29 mouse cellular contexts compared by ENCODE assay signal in genomic region chr14:20370798-20371197, GRCm38 (mm10). TPM values are rescaled to one million over a fixed set of nuclear protein-coding genes. Genes with fewer than 3 reads are reported as not detected.
DNase-seq lines count a peak whose midpoint lies in the region; ATAC-seq and TF ChIP-seq lines count a peak whose summit lies in the region.
"Had no signal": no experiment of that assay in that cellular context is flagged by ENCODE, and none has a peak within 500 bp of the region (broad histone marks: within the 10 kb centered on the region; RNA-seq: fewer than 3 reads in every experiment).

No protein-coding gene starts in this region.

- TF ChIP-seq CTCF in liver, postnatal 0 days (IDR thresholded peaks at IDR 0.05; ENCODE audit: low read depth) = no peak

- H3K36me3 ChIP-seq in liver, postnatal 0 days (replicated peaks; ENCODE audit: insufficient read depth, low read length) = peaks cover 10% of the 10 kb centered on the region; the same call in 1 of the 2 replicates
- peaks cover 6% of the 10 kb centered on the region; the same call in 1 of the 2 replicates for H3K36me3 ChIP-seq in liver, embryonic 11.5 days (ENCODE audit: control insufficient read depth, insufficient read depth, low read length)
- peaks cover 18% of the 10 kb centered on the region for H3K36me3 ChIP-seq in splenic B cell, adult 2 months (ENCODE audit: control insufficient read depth, insufficient read depth, low read length, poor library complexity, severe bottlenecking)

- no peak overlapping the region for H3K4me2 ChIP-seq in liver, postnatal 0 days (ENCODE audit: low read depth, low read length)
- H3K4me2 ChIP-seq in liver, embryonic 11.5 days = no peak overlapping the region
- H3K4me2 ChIP-seq: heart, embryonic 13.5 days; hindbrain, embryonic 15.5 days; liver, embryonic 13.5 days; midbrain, embryonic 13.5 days; neural tube, embryonic 15.5 days had no signal

- no peak for DNase-seq in liver, postnatal 0 days
- no peak for DNase-seq in liver, embryonic 11.5 days (ENCODE audit: low spot score)
- peak; percentile 21 for DNase-seq in R1 (ENCODE audit: low read depth, low spot score)
- peak; percentile 86 for DNase-seq in splenic B cell, adult 2 months (ENCODE audit: low read depth, low spot score)
- no peak for DNase-seq in left cerebral cortex, adult 18-20 months (ENCODE audit: low spot score in 2 of 2)
- no peak for DNase-seq in left cerebral cortex, adult 8-10 months (ENCODE audit: low spot score in 2 of 2)
- DNase-seq in layer of hippocampus, adult 9-10 months (ENCODE audit: low spot score) = no peak
- DNase-seq: adrenal gland, postnatal 10 days; cerebellum, adult 18-20 months; cerebellum, postnatal 10 days; gastrocnemius, adult 2 months; heart, postnatal 10 days; kidney, adult 11 months; kidney, postnatal 14 days; liver, embryonic 13.5 days; lung, adult 2 months; lung, postnatal 10 days; thymus, adult 2 months; thymus, postnatal 36 days had no signal

- H3K4me3 ChIP-seq in liver, postnatal 0 days (ENCODE audit: low read depth, low read length) = no peak overlapping the region
- H3K4me3 ChIP-seq in liver, embryonic 11.5 days (ENCODE audit: low read depth, low read length) = no peak overlapping the region
- H3K4me3 ChIP-seq: erythroblast, embryonic 14.5 days; gastrocnemius, adult 2 months; heart, embryonic 13.5 days; hindbrain, embryonic 10.5 days; hindbrain, embryonic 15.5 days; left cerebral cortex, adult 2 months; liver, embryonic 13.5 days; midbrain, embryonic 13.5 days; neural tube, embryonic 15.5 days had no signal

- peak; percentile 38; the same call in 1 of the 2 replicates for ATAC-seq in liver, postnatal 0 days
- no peak for ATAC-seq in liver, embryonic 11.5 days (replicated peaks; ENCODE audit: low FRiP score)
- peak; percentile 91 for ATAC-seq in megakaryocyte progenitor cell, adult 5-6 weeks (replicated peaks; ENCODE audit: poor library complexity)
- ATAC-seq: forebrain, embryonic 16.5 days; inflammation-experienced regulatory T-cells, adult 6 months; midbrain, embryonic 13.5 days had no signal

- H3K27me3 ChIP-seq in liver, postnatal 0 days (ENCODE audit: insufficient read depth, low read length) = no peaks in the 10 kb centered on the region
- no peaks in the 10 kb centered on the region for H3K27me3 ChIP-seq in liver, embryonic 11.5 days (replicated peaks; ENCODE audit: control insufficient read depth, insufficient read depth, low read length)
- no peaks in the 10 kb centered on the region for H3K27me3 ChIP-seq in splenic B cell, adult 2 months (ENCODE audit: control insufficient read depth, insufficient read depth, low read length, poor library complexity, severe bottlenecking)
- H3K27me3 ChIP-seq: heart, embryonic 13.5 days; hindbrain, embryonic 15.5 days; liver, embryonic 13.5 days; midbrain, embryonic 13.5 days; neural tube, embryonic 15.5 days had no signal

- H3K27ac ChIP-seq in liver, postnatal 0 days (ENCODE audit: low read depth) = no peak overlapping the region
- H3K27ac ChIP-seq in liver, embryonic 11.5 days (ENCODE audit: low read depth, low read length) = no peak overlapping the region
- H3K27ac ChIP-seq: gastrocnemius, adult 2 months; heart, embryonic 13.5 days; hindbrain, embryonic 10.5 days; hindbrain, embryonic 15.5 days; left cerebral cortex, adult 2 months; liver, embryonic 13.5 days; midbrain, embryonic 13.5 days; neural tube, embryonic 15.5 days had no signal

- H3K9ac ChIP-seq in liver, postnatal 0 days (replicated peaks) = no peak overlapping the region
- no peak overlapping the region for H3K9ac ChIP-seq in liver, embryonic 11.5 days (ENCODE audit: low read depth, low read length)
- H3K9ac ChIP-seq: heart, embryonic 13.5 days; hindbrain, embryonic 15.5 days; liver, embryonic 13.5 days; midbrain, embryonic 13.5 days; neural tube, embryonic 15.5 days had no signal

- 48% methylated on average over 7 of the region's 7 CpGs for WGBS in liver, postnatal 0 days (ENCODE audit: insufficient replicate concordance)
- 78% methylated on average over 7 of the region's 7 CpGs for WGBS in liver, embryonic 11.5 days

- H3K4me1 ChIP-seq in liver, postnatal 0 days (ENCODE audit: insufficient read depth) = no peaks in the 10 kb centered on the region
- no peaks in the 10 kb centered on the region for H3K4me1 ChIP-seq in liver, embryonic 11.5 days (replicated peaks; ENCODE audit: control insufficient read depth, insufficient read depth, low read length)
- H3K4me1 ChIP-seq: heart, embryonic 13.5 days; hindbrain, embryonic 10.5 days; hindbrain, embryonic 15.5 days; midbrain, embryonic 13.5 days; neural tube, embryonic 15.5 days had no signal

- no peaks in the 10 kb centered on the region for H3K9me3 ChIP-seq in liver, postnatal 0 days (ENCODE audit: low read length)
- H3K9me3 ChIP-seq in liver, embryonic 11.5 days (ENCODE audit: control insufficient read depth, low read length) = no peaks in the 10 kb centered on the region
- H3K9me3 ChIP-seq: heart, embryonic 13.5 days; hindbrain, embryonic 10.5 days; hindbrain, embryonic 15.5 days; liver, embryonic 13.5 days; midbrain, embryonic 13.5 days; neural tube, embryonic 15.5 days had no signal

- no peak for TF ChIP-seq EP300 in liver, postnatal 0 days (IDR thresholded peaks at IDR 0.05; ENCODE audit: low read depth)

RNA-seq across cellular contexts. Expression of gene Dnajc9, which starts 17.9 kb away (rescaled TPM):
- 54.9 and 56.4 TPM in 2 replicates for polyA plus RNA-seq in liver, postnatal 0 days (2015; fragmentation: Nextera tagmentation; extraction: Ambion mirVana)
- polyA plus RNA-seq in liver, embryonic 11.5 days (2014; fragmentation: Nextera tagmentation; extraction: Ambion mirVana) = 174 and 191 TPM in 2 replicates
- 75.2 and 78.3 TPM in 2 replicates for total RNA-seq in megakaryocyte progenitor cell, adult 5-6 weeks (2015)
- total RNA-seq in megakaryocyte progenitor cell, adult 5-6 weeks (2017) = 250 and 274 TPM in 2 replicates
- 10 to 100 TPM; 29.4 to 32.5 TPM for total RNA-seq in left cerebral cortex, adult 18-20 months (2021)
- 10 to 100 TPM; 24.9 to 33.6 (median 28.6) TPM for total RNA-seq in left cerebral cortex, adult 8-10 months (2022)

RNA-seq across cellular contexts. Expression of gene Mrps16, which starts 22.6 kb away (rescaled TPM):
- polyA plus RNA-seq in liver, postnatal 0 days (2015; fragmentation: Nextera tagmentation; extraction: Ambion mirVana) = 47.3 and 49.9 TPM in 2 replicates
- 116 and 119 TPM in 2 replicates for polyA plus RNA-seq in liver, embryonic 11.5 days (2014; fragmentation: Nextera tagmentation; extraction: Ambion mirVana)
- total RNA-seq in megakaryocyte progenitor cell, adult 5-6 weeks (2015) = 89.6 and 90.7 TPM in 2 replicates
- total RNA-seq in megakaryocyte progenitor cell, adult 5-6 weeks (2017) = 43.4 and 45.8 TPM in 2 replicates
- total RNA-seq in left cerebral cortex, adult 18-20 months (2021) = 10 to 100 TPM; 34.1 to 35.1 TPM
- total RNA-seq in left cerebral cortex, adult 8-10 months (2022) = 10 to 100 TPM; 30.2 to 36.4 (median 33.9) TPM

RNA-seq across cellular contexts. Expression of gene Fam149b, which starts 22.8 kb away (rescaled TPM):
- polyA plus RNA-seq in liver, postnatal 0 days (2015; fragmentation: Nextera tagmentation; extraction: Ambion mirVana) = 5.4 and 5.7 TPM in 2 replicates
- polyA plus RNA-seq in liver, embryonic 11.5 days (2014; fragmentation: Nextera tagmentation; extraction: Ambion mirVana) = 22.6 and 24.2 TPM in 2 replicates
- total RNA-seq in megakaryocyte progenitor cell, adult 5-6 weeks (2015) = 21.1 and 30.8 TPM in 2 replicates
- total RNA-seq in megakaryocyte progenitor cell, adult 5-6 weeks (2017) = 21.9 and 26.6 TPM in 2 replicates
- 10 to 100 TPM; 41.9 to 51.4 TPM for total RNA-seq in left cerebral cortex, adult 18-20 months (2021)
- 10 to 100 TPM; 45.3 to 49.3 (median 47.8) TPM for total RNA-seq in left cerebral cortex, adult 8-10 months (2022)

RNA-seq across cellular contexts. Expression of gene Ecd, which starts 22.9 kb away (rescaled TPM):
- 19.8 and 23.0 TPM in 2 replicates for polyA plus RNA-seq in liver, postnatal 0 days (2015; fragmentation: Nextera tagmentation; extraction: Ambion mirVana)
- polyA plus RNA-seq in liver, embryonic 11.5 days (2014; fragmentation: Nextera tagmentation; extraction: Ambion mirVana) = 76.1 and 80.5 TPM in 2 replicates
- 44.2 and 45.9 TPM in 2 replicates for total RNA-seq in megakaryocyte progenitor cell, adult 5-6 weeks (2015)
- 67.3 and 71.2 TPM in 2 replicates for total RNA-seq in megakaryocyte progenitor cell, adult 5-6 weeks (2017)
- total RNA-seq in left cerebral cortex, adult 18-20 months (2021) = 10 to 100 TPM; 32.4 to 39.2 TPM
- total RNA-seq in left cerebral cortex, adult 8-10 months (2022) = 10 to 100 TPM; 34.6 to 39.1 (median 36.5) TPM

Comparison
In these comparisons a context has a peak if more than half of its experiments do, and no peak if none do; other contexts are left out.
1. DNase-seq: peak in R1 (single experiment) and splenic B cell, adult 2 months (single experiment); none in liver, postnatal 0 days (single experiment), liver, embryonic 11.5 days (single experiment), left cerebral cortex, adult 18-20 months (0 of 2), left cerebral cortex, adult 8-10 months (0 of 2) and layer of hippocampus, adult 9-10 months (single experiment).